Mouse (Mus musculus): ENCODE data around the gene Nwd1.

Nwd1 gene

GRCm38 (mm10) chr8:72712569-72712968 lies 66.1 kb downstream of the Nwd1 start:
- no peak for DNase-seq (ENCODE audit: low spot score in 2 of 2)

GRCm38 (mm10) chr8:72716594-72716993 lies 70.1 kb downstream of the Nwd1 start:
- no peak for DNase-seq (ENCODE audit: low spot score in 2 of 2)

- DNase-seq (ENCODE audit: low spot score in 2 of 2): no peak
Measured at GRCm38 (mm10) chr8:72720541-72720940, 74.0 kb downstream of the Nwd1 start.

- DNase-seq (ENCODE audit: low spot score in 2 of 2): peak; percentile 93 to 95
Measured at GRCm38 (mm10) chr8:72722769-72723650, 76.5 kb downstream of the Nwd1 start, which contains the start of gene Sin3b. Gene Sin3b (plus strand): TSS chr8:72723285.

- no peak for DNase-seq (ENCODE audit: low spot score in 2 of 2)
Measured at GRCm38 (mm10) chr8:72723651-72724001, 77.1 kb downstream of the Nwd1 start.

GRCm38 (mm10) chr8:72728636-72729035 lies 82.1 kb downstream of the Nwd1 start:
- DNase-seq (ENCODE audit: low spot score in 2 of 2): no peak

GRCm38 (mm10) chr8:72735001-72735400 lies 88.5 kb downstream of the Nwd1 start:
- peak; percentile 7 to 53 for DNase-seq (ENCODE audit: low spot score in 2 of 2)

- no peak for DNase-seq (ENCODE audit: low spot score in 2 of 2)
Measured at GRCm38 (mm10) chr8:72736868-72737267, 90.4 kb downstream of the Nwd1 start.

GRCm38 (mm10) chr8:72746061-72746460 lies 99.5 kb downstream of the Nwd1 start:
- DNase-seq (ENCODE audit: low spot score in 2 of 2): peak in 1 of 2 experiments; percentile 12

- DNase-seq (ENCODE audit: low spot score in 2 of 2): no peak
Measured at GRCm38 (mm10) chr8:72749846-72750245, 103.3 kb downstream of the Nwd1 start.

- DNase-seq (ENCODE audit: low spot score in 2 of 2): no peak
Measured at GRCm38 (mm10) chr8:72750266-72750665, 103.8 kb downstream of the Nwd1 start.

GRCm38 (mm10) chr8:72751126-72751525 lies 104.6 kb downstream of the Nwd1 start:
- no peak for DNase-seq (ENCODE audit: low spot score in 2 of 2)

- peak in 1 of 2 experiments; percentile 28 for DNase-seq (ENCODE audit: low spot score in 2 of 2)
Measured at GRCm38 (mm10) chr8:72752289-72752688, 105.8 kb downstream of the Nwd1 start.

GRCm38 (mm10) chr8:72753165-72753564 lies 106.7 kb downstream of the Nwd1 start:
- DNase-seq (ENCODE audit: low spot score in 2 of 2): no peak

GRCm38 (mm10) chr8:72753781-72754180 lies 107.3 kb downstream of the Nwd1 start:
- DNase-seq (ENCODE audit: low spot score in 2 of 2): no peak

GRCm38 (mm10) chr8:72756031-72756430 lies 109.5 kb downstream of the Nwd1 start:
- no peak for DNase-seq (ENCODE audit: low spot score in 2 of 2)

GRCm38 (mm10) chr8:72756771-72757390 lies 110.4 kb downstream of the Nwd1 start:
- no peak for DNase-seq (ENCODE audit: low spot score in 2 of 2)

GRCm38 (mm10) chr8:72757426-72758195 lies 111.1 kb downstream of the Nwd1 start:
- DNase-seq (ENCODE audit: low spot score in 2 of 2): no peak

GRCm38 (mm10) chr8:72758310-72758709 lies 111.8 kb downstream of the Nwd1 start:
- DNase-seq (ENCODE audit: low spot score in 2 of 2): no peak

GRCm38 (mm10) chr8:72760216-72760615 lies 113.7 kb downstream of the Nwd1 start:
- no peak for DNase-seq (ENCODE audit: low spot score in 2 of 2)

GRCm38 (mm10) chr8:72761322-72762051 lies 115.0 kb downstream of the Nwd1 start, which contains the start of gene F2rl3:
Gene F2rl3 (plus strand): TSS chr8:72761880.
- DNase-seq (ENCODE audit: low spot score in 2 of 2): peak in 1 of 2 experiments; percentile 50
